Mouse (Mus musculus) ES-E14 (cell line): ENCODE results near the gene Bloc1s6.

Source experiments
- CHD2 ChIP-seq: IDR thresholded peaks from 2 replicates; pipeline ENCODE4 v1.6.1; 2014; ENCODE audit warnings: mild to moderate bottlenecking, low read depth, low read length, inconsistent platforms
- HCFC1 ChIP-seq: IDR thresholded peaks from 2 replicates; pipeline ENCODE4 v1.6.1; 2012; ENCODE audit warnings: low read length, inconsistent platforms, borderline replicate concordance; ENCODE audit not compliant: insufficient read depth
- MAFK ChIP-seq: IDR thresholded peaks from 2 replicates; pipeline ENCODE4 v1.6.1; 2014; ENCODE audit warnings: mild to moderate bottlenecking, low read depth, low read length, inconsistent platforms; ENCODE audit not compliant: insufficient read depth
- ZC3H11A ChIP-seq: IDR thresholded peaks from 2 replicates; pipeline ENCODE4 v1.6.1; 2012; ENCODE audit warnings: low read depth, mild to moderate bottlenecking, inconsistent platforms, low read length, borderline replicate concordance
- ZNF384 ChIP-seq: IDR thresholded peaks from 2 replicates; pipeline ENCODE4 v1.6.1; 2012; ENCODE audit warnings: low read depth, low read length, inconsistent platforms

DNA sequence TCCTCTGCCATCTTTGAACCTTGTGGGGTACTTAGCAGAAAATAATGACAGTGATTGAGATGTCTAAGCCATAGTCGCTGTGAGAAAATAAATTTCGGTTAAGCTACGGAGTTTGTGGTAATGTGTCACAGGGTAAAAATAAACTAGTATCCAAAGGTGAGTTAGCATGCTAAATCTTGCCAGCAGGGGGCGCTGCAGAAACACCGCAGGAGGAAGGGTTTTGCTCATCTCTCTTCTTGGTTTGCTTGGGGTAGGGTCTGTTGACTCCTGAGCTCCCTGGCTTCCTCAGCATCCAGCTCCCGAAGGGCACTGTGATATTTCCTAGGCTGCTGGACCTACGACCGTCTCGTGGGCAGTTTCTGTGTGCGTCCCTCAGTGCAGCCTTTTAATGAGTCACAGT is 12.7 kb upstream of the Bloc1s6 start:
- TF ChIP-seq ZNF384 = no peak
- no peak for TF ChIP-seq MAFK
- no peak for TF ChIP-seq HCFC1
- no peak for TF ChIP-seq ZC3H11A
- no peak for TF ChIP-seq CHD2
